Mouse (Mus musculus) stomach, embryonic 14.5 days (tissue): ENCODE results near the gene Fbxo42. TPM values are rescaled to one million over a fixed set of nuclear protein-coding genes. Genes with fewer than 3 reads are reported as not detected.

Source experiments
- ATAC-seq: fragments of 200-750 bp; cut with Nextera tagmentation; 2 replicates; pipeline ENCODE4 v1.8.0; 2017; ENCODE audit warnings: low read depth, moderate TSS enrichment; ENCODE audit not compliant: insufficient number of reproducible peaks, insufficient read depth, low FRiP score
- H3K27ac ChIP-seq: fragments of 300-500 bp; sonication (generic); 2 replicates; pipeline ENCODE4 v1.5.1; 2014; ENCODE audit warnings: mild to moderate bottlenecking, low read length, moderate library complexity, mixed read lengths
- H3K27me3 ChIP-seq: fragments of 300-500 bp; sonication (generic); 2 replicates; pipeline ENCODE4 v1.6.1; 2014; ENCODE audit warnings: low read length, control low read depth, mixed read lengths; ENCODE audit not compliant: control insufficient read depth, insufficient read depth
- H3K36me3 ChIP-seq: fragments of 300-500 bp; sonication (generic); 2 replicates; pipeline ENCODE4 v1.6.1; 2014; ENCODE audit warnings: mild to moderate bottlenecking, control low read depth, low read length, moderate library complexity, mixed read lengths; ENCODE audit not compliant: control insufficient read depth, insufficient read depth
- H3K4me1 ChIP-seq: fragments of 300-500 bp; sonication (generic); 2 replicates; pipeline ENCODE4 v1.6.1; 2014; ENCODE audit warnings: low read length, control low read depth, mixed read lengths; ENCODE audit not compliant: control insufficient read depth, insufficient read depth
- H3K4me2 ChIP-seq: fragments of 300-500 bp; sonication (generic); replicated peaks from 2 replicates; pipeline ENCODE4 v1.6.1; 2014; ENCODE audit warnings: low read depth, low read length, control low read depth
- H3K4me3 ChIP-seq: fragments of 300-500 bp; sonication (generic); 2 replicates; pipeline ENCODE4 v1.5.1; 2014; ENCODE audit warnings: low read depth, low read length, control low read depth
- H3K9ac ChIP-seq: fragments of 300-500 bp; sonication (generic); replicated peaks from 2 replicates; pipeline ENCODE4 v1.6.1; 2014; ENCODE audit warnings: low read depth, mild to moderate bottlenecking, control low read depth, low read length, moderate library complexity, mixed read lengths
- H3K9me3 ChIP-seq: fragments of 300-500 bp; sonication (generic); 2 replicates; pipeline ENCODE4 v1.6.1; 2016; ENCODE audit warnings: low read depth, low read length, control low read depth; ENCODE audit not compliant: control insufficient read depth
- WGBS: fragments of 180-500 bp; shearing (Covaris S2); extraction: QIAGEN DNeasy Blood & Tissue Kit; methylation state at CpG from one replicate; pipeline ENCODE4 v1.1.7; 2014; 5-methylcytosine and 5-hydroxymethylcytosine counted together
- polyA plus RNA-seq: library from polyadenylated mRNA; unstranded; fragments of >200 nt; fragmentation: Nextera tagmentation; extraction: Ambion mirVana; gene quantifications from 2 replicates; pipeline ENCODE4 v1.2.1, GENCODE M21; 2014

The Fbxo42 gene
- polyA plus RNA-seq, 1 experiment from 2014 or later: 30.4 TPM

DNA sequence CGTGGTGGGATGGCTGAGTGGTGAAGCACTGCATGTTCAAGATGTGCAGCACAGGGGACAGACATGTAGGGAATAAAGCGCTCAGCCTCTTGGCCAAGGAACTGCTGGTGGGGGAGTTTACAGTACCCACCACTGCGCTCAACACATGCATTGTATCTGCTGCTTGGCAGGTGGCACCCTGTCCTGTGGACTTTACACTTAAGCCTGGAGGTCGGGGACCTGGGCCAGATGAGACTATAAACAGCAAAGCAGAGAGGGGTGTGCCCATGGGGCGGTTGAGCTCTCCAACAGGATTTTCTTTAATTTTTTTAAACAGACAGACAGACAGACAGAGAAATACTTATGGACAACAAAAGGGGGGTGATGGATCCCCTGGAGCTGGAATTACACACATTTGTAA lies 59.4 kb downstream of the Fbxo42 start:
- no peak for ATAC-seq
- Histone ChIP-seq H3K4me2 (no peak overlapping the region), H3K4me3 (no peak overlapping the region), H3K9me3 (no peaks in the 10 kb centered on the region), H3K27me3 (no peaks in the 10 kb centered on the region), H3K36me3 (no peaks in the 10 kb centered on the region; the same call in 1 of the 2 replicates), H3K9ac (no peak overlapping the region), H3K27ac (no peak overlapping the region), H3K4me1 (no peaks in the 10 kb centered on the region)
- WGBS: 88% methylated on average over 5 of the region's 5 CpGs

DNA sequence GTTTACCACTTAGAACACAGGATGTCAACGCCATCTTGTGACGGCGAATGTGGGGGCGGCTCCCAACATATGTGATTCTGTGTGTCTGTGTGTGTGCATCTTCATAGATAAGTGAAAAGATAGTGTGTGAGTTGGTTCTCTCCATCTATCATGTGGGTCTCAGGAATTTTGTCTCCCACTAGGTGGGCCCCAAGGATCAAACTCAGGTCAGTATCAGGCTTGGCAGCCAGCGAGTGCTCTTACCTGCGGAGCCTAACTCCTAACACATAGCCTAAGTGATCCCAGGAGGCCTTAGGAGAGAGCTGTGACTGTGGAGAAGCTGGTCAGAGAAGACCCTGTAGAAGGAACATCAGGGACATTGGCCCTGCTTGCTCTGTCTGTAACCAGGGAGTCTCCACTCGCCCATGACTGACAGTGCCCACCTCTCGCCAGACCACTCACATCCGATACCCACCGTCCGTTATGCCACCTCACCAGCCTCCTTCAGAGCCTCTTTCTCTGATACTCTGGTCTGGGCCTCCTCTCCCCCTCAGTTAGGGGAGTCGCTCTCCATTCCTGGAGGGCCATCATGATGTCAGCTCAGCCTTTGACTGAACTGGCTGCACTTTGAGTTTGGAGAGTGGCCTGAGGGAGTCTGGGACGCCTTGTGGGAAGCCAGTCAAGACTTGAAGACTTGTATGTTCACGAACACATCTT lies 63.0 kb downstream of the Fbxo42 start:
- no peak for ATAC-seq
- H3K9ac ChIP-seq: no peak overlapping the region

DNA sequence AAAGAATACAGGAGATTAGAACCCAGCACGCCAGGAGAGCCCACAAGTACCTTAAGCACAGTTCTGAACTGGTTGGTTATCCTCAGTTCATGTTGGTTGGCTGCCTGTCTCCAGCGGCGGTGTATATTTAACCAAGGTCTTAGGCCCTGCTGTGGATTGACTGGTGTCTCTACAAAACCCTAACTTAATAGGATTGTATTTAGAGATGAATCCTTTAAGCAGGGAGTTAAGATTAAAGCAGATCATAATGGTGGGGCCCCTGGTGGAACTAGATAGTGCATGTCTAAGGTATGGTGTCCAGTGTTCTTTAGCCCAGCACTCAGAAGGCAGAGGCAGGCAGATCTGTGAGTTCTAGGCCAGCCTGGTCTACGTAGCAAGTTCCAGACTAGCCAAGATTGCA lies 63.9 kb downstream of the Fbxo42 start:
- Histone ChIP-seq H3K27me3 (no peaks in the 10 kb centered on the region), H3K9ac (no peak overlapping the region), H3K4me3 (no peak overlapping the region), H3K36me3 (no peaks in the 10 kb centered on the region), H3K9me3 (no peaks in the 10 kb centered on the region), H3K27ac (no peak overlapping the region), H3K4me1 (0 out of 2 replicates have a peak, but pooled peaks cover 5% of the 10 kb centered on the region), H3K4me2 (no peak overlapping the region)
- WGBS: 95% methylated on average over 4 of the region's 4 CpGs
- no peak for ATAC-seq

More for the DNA sequence above, 63.0 kb downstream of the Fbxo42 start:
- H3K4me1 ChIP-seq: 0 out of 2 replicates have a peak, but pooled peaks cover 5% of the 10 kb centered on the region
- H3K27ac ChIP-seq: 0 out of 2 replicates have a peak overlapping the region, but pooled peaks have one; percentile 15
- H3K4me3 ChIP-seq: peak overlapping the region; percentile 17
- no peaks in the 10 kb centered on the region for H3K36me3 ChIP-seq
- H3K9me3 ChIP-seq: no peaks in the 10 kb centered on the region
- peak overlapping the region; percentile 42 for H3K4me2 ChIP-seq
- 64% methylated on average over 14 of the region's 14 CpGs for WGBS
- no peaks in the 10 kb centered on the region for H3K27me3 ChIP-seq

DNA sequence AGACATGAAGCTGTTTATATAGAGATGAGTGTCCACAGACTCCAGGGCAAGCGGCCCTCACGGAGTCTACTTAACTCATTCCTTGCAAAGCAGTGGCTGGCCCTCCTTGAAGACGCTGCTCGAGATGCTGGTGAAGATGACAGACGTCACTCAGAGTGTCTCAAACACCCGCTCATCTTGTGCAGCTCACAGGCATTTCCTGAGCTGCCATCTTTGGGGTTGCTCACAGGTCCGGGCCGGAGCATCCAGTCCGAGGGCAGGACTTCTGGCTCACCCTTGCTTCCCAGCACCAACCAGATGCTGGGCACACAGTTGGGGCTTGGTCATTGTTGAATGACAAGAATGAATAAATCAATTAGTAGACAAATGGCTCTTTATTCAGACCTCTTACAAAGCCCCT lies 65.2 kb downstream of the Fbxo42 start:
- Histone ChIP-seq H3K9me3 (no peaks in the 10 kb centered on the region), H3K4me2 (no peak overlapping the region; the same call in 1 of the 2 replicates), H3K27ac (no peak overlapping the region), H3K27me3 (no peaks in the 10 kb centered on the region), H3K36me3 (no peaks in the 10 kb centered on the region), H3K4me1 (0 out of 2 replicates have a peak, but pooled peaks cover 5% of the 10 kb centered on the region), H3K4me3 (no peak overlapping the region), H3K9ac (no peak overlapping the region)
- peak; percentile 5; the same call in 1 of the 2 replicates for ATAC-seq
- WGBS: 79% methylated on average over 9 of the region's 9 CpGs

DNA sequence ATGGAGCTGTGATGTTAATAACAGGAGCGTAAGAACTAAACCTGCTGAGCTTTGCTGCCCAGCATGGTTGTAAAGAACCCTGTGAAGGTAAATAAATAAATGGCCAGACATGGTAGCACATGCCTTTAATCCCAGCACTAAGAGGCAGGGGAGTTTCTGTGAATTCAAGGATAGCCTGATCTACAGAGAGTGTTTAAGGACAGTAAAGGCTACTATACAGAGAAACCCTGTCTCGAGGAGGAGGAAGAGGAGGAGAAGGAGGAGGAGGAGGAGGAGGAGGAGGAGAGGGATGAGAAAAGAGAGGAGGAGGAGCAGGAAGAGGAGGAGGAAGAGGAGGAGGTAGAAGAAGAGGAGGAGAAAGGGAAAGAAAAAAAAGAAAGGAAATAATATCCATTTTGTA lies 65.6 kb downstream of the Fbxo42 start:
- Histone ChIP-seq H3K36me3 (no peaks in the 10 kb centered on the region), H3K27me3 (no peaks in the 10 kb centered on the region), H3K4me1 (0 out of 2 replicates have a peak, but pooled peaks cover 5% of the 10 kb centered on the region), H3K9me3 (no peaks in the 10 kb centered on the region), H3K4me3 (peak overlapping the region; percentile 53), H3K9ac (no peak overlapping the region), H3K4me2 (peak overlapping the region; percentile 95), H3K27ac (peak overlapping the region; percentile 18; the same call in 1 of the 2 replicates)
- WGBS: 40% methylated on average over 2 of the region's 2 CpGs
- peak; percentile 26; the same call in 1 of the 2 replicates for ATAC-seq

DNA sequence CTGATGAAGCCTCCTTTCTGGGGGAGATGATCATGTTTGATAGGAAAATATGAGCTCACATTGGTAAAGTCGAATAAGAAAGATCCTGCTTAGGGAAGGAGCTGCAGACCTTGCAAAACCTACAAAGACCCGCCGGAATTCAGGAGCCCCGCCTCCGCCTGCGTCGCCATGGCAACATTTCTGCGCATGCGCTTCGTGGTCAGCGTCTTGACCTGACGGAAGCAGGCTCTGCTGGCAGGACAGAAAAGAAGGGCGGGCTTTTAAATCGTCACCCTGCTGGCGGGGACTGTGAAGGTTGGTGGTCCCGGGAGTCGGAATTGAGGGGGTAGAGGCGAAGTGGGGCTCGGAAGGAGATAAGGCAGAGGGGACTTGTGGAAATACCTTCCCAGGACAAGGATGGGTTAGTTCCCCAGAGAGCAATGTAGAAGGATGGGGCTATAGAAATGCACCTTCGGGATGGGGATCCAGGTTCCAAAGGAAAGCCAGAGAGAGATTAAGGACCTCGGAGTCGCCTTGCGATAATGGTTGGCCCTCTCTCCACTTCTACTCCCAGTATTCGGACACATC lies 66.1 kb downstream of the Fbxo42 start, which contains the start of gene Rsg1:
TSS of gene Rsg1 (plus strand) at position 187 of the 567 bp plus-strand sequence.
- Histone ChIP-seq H3K4me2 (peak within 1 kb of the TSS; percentile 95), H3K27ac (peak within 1 kb of the TSS; percentile 18; the same call in 1 of the 2 replicates), H3K4me1 (0 out of 2 replicates have a peak, but pooled peaks cover 5% of the 10 kb centered on the region), H3K36me3 (no peaks in the 10 kb centered on the region), H3K4me3 (peak within 1 kb of the TSS; percentile 53), H3K27me3 (no peaks in the 10 kb centered on the region), H3K9ac (peak within 1 kb of the TSS; percentile 52), H3K9me3 (no peaks in the 10 kb centered on the region)
- ATAC-seq: peak; percentile 83
- WGBS: under 1% methylated on average over 24 of the region's 24 CpGs

DNA sequence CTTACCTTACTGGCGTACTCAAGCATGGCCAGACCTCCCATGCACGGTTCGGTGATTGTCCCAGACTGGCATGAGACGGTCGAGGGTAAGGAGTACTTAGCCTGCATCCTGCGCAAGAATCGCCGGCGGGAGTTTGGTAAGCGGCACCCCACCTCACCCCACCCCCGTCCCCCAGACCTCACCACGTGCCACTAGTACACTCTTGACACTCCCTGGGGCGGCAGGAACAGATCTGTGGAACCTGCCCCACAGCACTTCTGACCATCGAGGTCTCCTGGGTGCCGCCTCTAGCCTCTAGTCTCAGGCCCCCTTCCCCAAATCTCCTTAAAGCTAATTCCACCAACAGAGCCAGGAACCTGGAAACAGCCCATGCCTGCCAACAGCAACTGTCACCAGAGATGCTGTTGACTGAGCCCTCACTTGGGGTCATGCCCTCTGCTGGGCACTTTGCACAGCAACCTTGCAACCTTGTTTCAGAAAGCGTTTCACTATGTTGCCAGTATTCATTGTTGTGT lies 66.7 kb downstream of the Fbxo42 start:
- peak overlapping the region; percentile 52 for H3K9ac ChIP-seq
- peak overlapping the region; percentile 53 for H3K4me3 ChIP-seq
- H3K36me3 ChIP-seq: 0 out of 2 replicates have a peak, but pooled peaks cover under 1% of the 10 kb centered on the region
- ATAC-seq: peak; percentile 59; the same call in 1 of the 2 replicates
- peak overlapping the region; percentile 95 for H3K4me2 ChIP-seq
- no peak overlapping the region for H3K27ac ChIP-seq
- H3K4me1 ChIP-seq: 0 out of 2 replicates have a peak, but pooled peaks cover 5% of the 10 kb centered on the region
- WGBS: under 1% methylated on average over 16 of the region's 16 CpGs
- H3K9me3 ChIP-seq: no peaks in the 10 kb centered on the region
- no peaks in the 10 kb centered on the region for H3K27me3 ChIP-seq

DNA sequence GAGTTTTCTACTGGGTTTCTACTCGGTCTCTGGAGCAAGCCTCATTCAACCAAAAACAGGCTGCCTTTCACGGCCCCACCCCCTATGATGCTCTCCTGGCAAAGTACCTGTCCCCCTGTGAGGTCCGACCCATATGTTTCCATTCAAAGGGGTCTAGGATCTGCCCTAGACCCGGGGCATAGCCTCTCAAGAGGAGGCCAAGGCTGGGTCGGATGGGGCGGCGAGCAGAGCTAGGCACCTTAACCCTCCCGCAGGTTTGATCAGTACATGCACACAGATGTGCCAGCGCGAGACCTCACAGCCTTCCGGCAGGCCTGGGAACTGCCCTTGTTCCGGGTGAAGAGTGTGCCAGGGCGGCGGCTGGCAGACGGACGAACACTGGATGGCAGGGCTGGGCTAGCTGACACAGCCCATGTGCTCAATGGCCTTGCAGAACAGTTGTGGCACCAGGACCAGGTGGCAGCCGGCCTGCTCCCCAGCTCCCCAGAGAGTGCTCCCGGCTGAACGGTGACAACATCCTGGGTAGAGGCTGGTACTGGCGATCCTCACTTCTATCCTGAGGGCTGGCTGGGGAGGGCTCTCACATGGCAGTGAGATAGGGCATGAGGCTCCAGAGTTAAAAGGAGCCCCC lies 72.0 kb downstream of the Fbxo42 start:
- no peak overlapping the region for H3K9ac ChIP-seq
- 89% methylated on average over 20 of the region's 20 CpGs for WGBS
- H3K36me3 ChIP-seq: peaks cover 6% of the 10 kb centered on the region; the same call in 1 of the 2 replicates
- H3K27ac ChIP-seq: no peak overlapping the region
- H3K27me3 ChIP-seq: no peaks in the 10 kb centered on the region
- no peaks in the 10 kb centered on the region for H3K9me3 ChIP-seq
- ATAC-seq: no peak
- no peak overlapping the region for H3K4me3 ChIP-seq
- no peaks in the 10 kb centered on the region for H3K4me1 ChIP-seq
- H3K4me2 ChIP-seq: no peak overlapping the region
